Mouse (Mus musculus) kidney, postnatal 0 days (tissue): ENCODE data around the gene Shank1. TPM values are rescaled to one million over a fixed set of nuclear protein-coding genes. Genes with fewer than 3 reads are reported as not detected.

Source experiments
- ATAC-seq: fragments of 200-750 bp; cut with Nextera tagmentation; replicated peaks from 2 replicates; pipeline ENCODE4 v1.8.0; 2017; ENCODE audit warnings: low read depth, moderate number of reproducible peaks, moderate TSS enrichment, moderate library complexity; ENCODE audit not compliant: low FRiP score
- DNase-seq: peaks from one replicate; pipeline ENCODE4 v3.0.0-alpha.2; 2016; ENCODE audit warnings: low spot score
- H3K27ac ChIP-seq: fragments of 300-500 bp; sonication (generic); 2 replicates; pipeline ENCODE4 v1.5.1; 2014; ENCODE audit warnings: mild to moderate bottlenecking
- H3K27me3 ChIP-seq: fragments of 300-500 bp; sonication (generic); 2 replicates; pipeline ENCODE4 v1.6.1; 2014; ENCODE audit warnings: low read length, mixed read lengths; ENCODE audit not compliant: insufficient read depth
- H3K36me3 ChIP-seq: fragments of 300-500 bp; sonication (generic); 2 replicates; pipeline ENCODE4 v1.6.1; 2014; ENCODE audit warnings: low read length, mixed read lengths; ENCODE audit not compliant: insufficient read depth
- H3K4me1 ChIP-seq: fragments of 300-500 bp; sonication (generic); replicated peaks from 2 replicates; pipeline ENCODE4 v1.6.1; 2014; ENCODE audit warnings: antibody characterized with exemption, low read length, mixed read lengths; ENCODE audit not compliant: insufficient read depth
- H3K4me2 ChIP-seq: fragments of 300-500 bp; sonication (generic); 2 replicates; pipeline ENCODE4 v1.6.1; 2014; ENCODE audit warnings: mild to moderate bottlenecking, low read length, moderate library complexity, mixed read lengths
- H3K4me3 ChIP-seq: fragments of 300-500 bp; sonication (generic); replicated peaks from 2 replicates; pipeline ENCODE4 v1.5.1; 2014; ENCODE audit warnings: low read depth, low read length
- H3K9ac ChIP-seq: fragments of 300-500 bp; sonication (generic); 2 replicates; pipeline ENCODE4 v1.6.1; 2014; ENCODE audit warnings: low read depth, low read length
- H3K9me3 ChIP-seq: fragments of 300-500 bp; sonication (generic); replicated peaks from 2 replicates; pipeline ENCODE4 v1.6.1; 2016; ENCODE audit warnings: low read length, inconsistent platforms, mixed read lengths
- CTCF ChIP-seq: IDR thresholded peaks from 2 replicates; pipeline ENCODE4 v1.5.1; 2016; ENCODE audit warnings: antibody characterized with exemption, low read depth, mild to moderate bottlenecking, moderate library complexity
- WGBS: fragments of 180-500 bp; shearing (Covaris S2); extraction: QIAGEN DNeasy Blood & Tissue Kit; methylation state at CpG from one replicate; pipeline ENCODE4 v1.1.7; 2014; 5-methylcytosine and 5-hydroxymethylcytosine counted together
- polyA plus RNA-seq: library from polyadenylated mRNA; unstranded; fragments of >200 nt; fragmentation: Nextera tagmentation; extraction: Ambion mirVana; gene quantifications from 2 replicates; pipeline ENCODE4 v1.2.1, GENCODE M21; 2015

The Shank1 gene
- polyA plus RNA-seq, 1 experiment from 2014 or later = 0.68 TPM

GRCm38 (mm10) chr7:44271309-44271708 lies 38.7 kb upstream of the Shank1 start:
- no peak overlapping the region for H3K27ac ChIP-seq
- H3K9ac ChIP-seq = no peak overlapping the region
- H3K27me3 ChIP-seq = no peaks in the 10 kb centered on the region
- DNase-seq (peak; percentile 15), ATAC-seq (no peak)
- no peak overlapping the region for H3K4me2 ChIP-seq
- H3K4me1 ChIP-seq = no peaks in the 10 kb centered on the region
- no peak overlapping the region for H3K4me3 ChIP-seq
- 75% methylated on average over 2 of the region's 2 CpGs for WGBS
- no peaks in the 10 kb centered on the region for H3K36me3 ChIP-seq
- H3K9me3 ChIP-seq = no peaks in the 10 kb centered on the region
- TF ChIP-seq CTCF = no peak

- TF ChIP-seq CTCF = no peak
- Histone ChIP-seq H3K4me1 (no peaks in the 10 kb centered on the region), H3K9me3 (no peaks in the 10 kb centered on the region), H3K4me3 (no peak overlapping the region), H3K4me2 (no peak overlapping the region), H3K9ac (no peak overlapping the region), H3K27ac (no peak overlapping the region), H3K36me3 (no peaks in the 10 kb centered on the region), H3K27me3 (no peaks in the 10 kb centered on the region)
- DNase-seq (no peak), ATAC-seq (no peak)
- 85% methylated on average over 7 of the region's 7 CpGs for WGBS
These were observed 37.5 kb upstream of the Shank1 start for GRCm38 (mm10) chr7:44272546-44272945.

DNA sequence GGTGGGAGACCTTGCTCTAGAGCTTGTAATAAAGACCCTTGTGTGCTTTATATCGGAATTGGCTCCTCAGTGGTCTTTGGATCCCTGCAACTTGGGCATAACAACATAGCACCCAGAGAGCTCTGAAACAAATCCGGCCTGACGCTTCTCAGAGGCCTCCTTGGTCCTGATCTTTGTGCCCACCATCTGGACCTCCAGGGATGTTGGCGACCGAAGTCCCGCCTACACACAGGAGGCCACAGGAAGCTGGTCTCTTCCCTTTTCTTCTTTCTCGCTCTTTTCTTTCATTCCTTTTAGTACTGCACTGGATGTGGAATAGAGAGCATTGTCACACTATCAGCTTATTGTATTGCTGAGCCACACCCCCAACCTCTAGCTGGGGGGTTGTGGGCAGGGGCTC lies 36.6 kb upstream of the Shank1 start:
- no peaks in the 10 kb centered on the region for H3K4me1 ChIP-seq
- WGBS = 65% methylated on average over 7 of the region's 7 CpGs
- no peak for ATAC-seq
- no peak for DNase-seq
- TF ChIP-seq CTCF = no peak
- no peaks in the 10 kb centered on the region for H3K36me3 ChIP-seq
- no peak overlapping the region for H3K4me2 ChIP-seq
- H3K4me3 ChIP-seq = no peak overlapping the region
- no peaks in the 10 kb centered on the region for H3K27me3 ChIP-seq
- H3K9ac ChIP-seq = no peak overlapping the region
- no peaks in the 10 kb centered on the region for H3K9me3 ChIP-seq
- H3K27ac ChIP-seq = no peak overlapping the region

DNA sequence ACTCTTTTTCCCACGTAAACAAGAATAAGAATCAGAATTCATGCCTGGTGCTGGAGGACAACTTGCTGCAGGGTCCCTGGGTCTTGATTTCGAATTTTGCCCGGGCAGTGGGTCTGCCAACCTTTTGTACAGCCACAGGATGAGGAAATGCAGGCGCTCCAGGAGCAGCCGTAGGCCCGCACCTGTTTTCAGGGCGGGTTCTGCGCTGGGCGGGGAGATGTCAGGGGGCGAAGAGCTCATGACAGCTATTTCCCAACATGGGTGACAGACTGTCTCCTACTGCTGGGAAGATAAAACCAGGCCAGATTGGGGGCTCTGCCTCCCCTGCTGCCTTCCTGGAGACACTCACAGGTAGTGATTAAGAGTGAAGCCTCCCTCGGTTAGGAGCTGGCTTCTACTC lies 36.0 kb upstream of the Shank1 start:
- H3K36me3 ChIP-seq = no peaks in the 10 kb centered on the region
- DNase-seq (no peak), ATAC-seq (no peak)
- no peaks in the 10 kb centered on the region for H3K4me1 ChIP-seq
- no peaks in the 10 kb centered on the region for H3K9me3 ChIP-seq
- H3K4me2 ChIP-seq = no peak overlapping the region
- WGBS = 36% methylated on average over 11 of the region's 11 CpGs
- no peak overlapping the region for H3K4me3 ChIP-seq
- no peaks in the 10 kb centered on the region for H3K27me3 ChIP-seq
- TF ChIP-seq CTCF = no peak
- H3K27ac ChIP-seq = no peak overlapping the region
- no peak overlapping the region for H3K9ac ChIP-seq

DNA sequence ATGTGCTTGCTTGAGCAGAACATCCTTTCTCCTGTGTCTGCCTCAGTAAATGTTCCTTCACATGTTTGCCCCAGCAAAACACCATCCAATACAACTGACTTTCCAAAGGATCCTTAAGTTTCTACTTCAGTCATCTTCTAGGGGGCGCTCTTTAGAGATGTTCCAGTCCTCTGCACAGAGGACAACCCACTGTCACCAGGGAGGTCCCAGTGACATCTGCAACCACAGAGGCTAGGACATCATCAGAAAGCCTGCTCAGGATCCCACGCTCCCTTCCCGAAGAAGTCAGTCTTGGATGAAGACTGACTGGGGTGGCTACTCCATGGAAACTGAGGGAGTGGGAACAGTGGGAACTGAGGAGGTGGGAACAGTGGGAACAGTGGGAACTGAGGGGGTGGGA lies 34.5 kb upstream of the Shank1 start:
- DNase-seq = no peak
- Histone ChIP-seq H3K4me2 (no peak overlapping the region), H3K9me3 (no peaks in the 10 kb centered on the region), H3K27me3 (no peaks in the 10 kb centered on the region), H3K27ac (no peak overlapping the region), H3K4me1 (no peaks in the 10 kb centered on the region), H3K9ac (no peak overlapping the region), H3K36me3 (no peaks in the 10 kb centered on the region), H3K4me3 (no peak overlapping the region)
- WGBS = 74% methylated on average over 3 of the region's 3 CpGs
- no peak for ATAC-seq
- TF ChIP-seq CTCF = no peak

GRCm38 (mm10) chr7:44276461-44277249 lies 33.4 kb upstream of the Shank1 start:
- H3K27ac ChIP-seq = no peak overlapping the region
- 72% methylated on average over 10 of the region's 10 CpGs for WGBS

GRCm38 (mm10) chr7:44277250-44277622 lies 32.8 kb upstream of the Shank1 start:
- Histone ChIP-seq H3K4me1 (no peaks in the 10 kb centered on the region), H3K4me3 (no peak overlapping the region), H3K9me3 (no peaks in the 10 kb centered on the region), H3K36me3 (no peaks in the 10 kb centered on the region), H3K9ac (no peak overlapping the region), H3K4me2 (no peak overlapping the region), H3K27me3 (no peaks in the 10 kb centered on the region), H3K27ac (no peak overlapping the region)
- ATAC-seq = no peak
- 45% methylated on average over 2 of the region's 2 CpGs for WGBS
- peak; percentile 56 for TF ChIP-seq CTCF
- no peak for DNase-seq

More at GRCm38 (mm10) chr7:44276461-44277249, 33.4 kb upstream of the Shank1 start:
- TF ChIP-seq CTCF = no peak
- Histone ChIP-seq H3K27me3 (no peaks in the 10 kb centered on the region), H3K4me3 (no peak overlapping the region), H3K4me2 (no peak overlapping the region), H3K9ac (no peak overlapping the region), H3K36me3 (no peaks in the 10 kb centered on the region), H3K9me3 (no peaks in the 10 kb centered on the region), H3K4me1 (no peaks in the 10 kb centered on the region)
- DNase-seq (no peak), ATAC-seq (no peak)
